Mouse (Mus musculus) cortical plate, adult 2 months (tissue): ENCODE measurements around the gene Qrfp.

Experiments
- CTCF ChIP-seq: fragments of 200-500 bp; IDR thresholded peaks from 2 replicates; pipeline ENCODE4 v1.5.1; 2011; ENCODE audit warnings: mild to moderate bottlenecking, control low read depth, low read length; ENCODE audit not compliant: insufficient read depth; ENCODE audit errors: extremely low read depth
- POLR2A ChIP-seq: fragments of 200-500 bp; IDR thresholded peaks from 2 replicates; pipeline ENCODE4 v1.6.1; 2011; ENCODE audit warnings: mild to moderate bottlenecking, low read length, control low read depth; ENCODE audit not compliant: insufficient read depth; ENCODE audit errors: extremely low read depth

- no peak for TF ChIP-seq POLR2A
- no peak for TF ChIP-seq CTCF
Observed at GRCm38 (mm10) chr2:31811086-31811958, 942 bp upstream of the Qrfp start.
